Mouse (Mus musculus) liver, embryonic 13.5 days (tissue): ENCODE measurements around the gene Slc35b4. TPM values are rescaled to one million over a fixed set of nuclear protein-coding genes. Genes with fewer than 3 reads are reported as not detected.

Experiments used
- ATAC-seq: fragments of 200-750 bp; cut with Nextera tagmentation; 2 replicates; pipeline ENCODE4 v1.8.0; 2017; ENCODE audit warnings: low read depth, mild to moderate bottlenecking, moderate number of reproducible peaks, moderate library complexity
- DNase-seq: peaks from one replicate; pipeline ENCODE4 v3.0.0; 2022
- H3K27ac ChIP-seq: fragments of 300-500 bp; sonication (generic); 2 replicates; pipeline ENCODE4 v1.5.1; 2015; ENCODE audit warnings: moderate library complexity, mild to moderate bottlenecking, inconsistent platforms
- H3K27me3 ChIP-seq: fragments of 300-500 bp; sonication (generic); 2 replicates; pipeline ENCODE4 v1.6.1; 2015; ENCODE audit warnings: mild to moderate bottlenecking, inconsistent platforms
- H3K36me3 ChIP-seq: fragments of 300-500 bp; sonication (generic); 2 replicates; pipeline ENCODE4 v1.6.1; 2015; ENCODE audit warnings: mild to moderate bottlenecking, inconsistent platforms
- H3K4me1 ChIP-seq: fragments of 300-500 bp; sonication (generic); replicated peaks from 2 replicates; pipeline ENCODE4 v1.6.1; 2015; ENCODE audit warnings: inconsistent platforms
- H3K4me2 ChIP-seq: fragments of 300-500 bp; sonication (generic); 2 replicates; pipeline ENCODE4 v1.6.1; 2015; ENCODE audit warnings: inconsistent platforms, mild to moderate bottlenecking, moderate library complexity
- H3K4me3 ChIP-seq: fragments of 300-500 bp; sonication (generic); replicated peaks from 2 replicates; pipeline ENCODE4 v1.5.1; 2015; ENCODE audit warnings: mild to moderate bottlenecking, inconsistent platforms
- H3K9ac ChIP-seq: fragments of 300-500 bp; sonication (generic); 2 replicates; pipeline ENCODE4 v1.6.1; 2015; ENCODE audit warnings: mild to moderate bottlenecking, inconsistent platforms
- H3K9me3 ChIP-seq: fragments of 300-500 bp; sonication (generic); replicated peaks from 2 replicates; pipeline ENCODE4 v1.6.1; 2016; ENCODE audit warnings: inconsistent platforms
- WGBS: fragments of 180-500 bp; shearing (Covaris S2); methylation state at CpG from one replicate; pipeline ENCODE4 v1.1.7; 2015; ENCODE audit not compliant: insufficient replicate concordance; 5-methylcytosine and 5-hydroxymethylcytosine counted together
- polyA plus RNA-seq: library from polyadenylated mRNA; unstranded; fragments of >200 nt; fragmentation: Nextera tagmentation; extraction: Ambion mirVana; gene quantifications from 2 replicates; pipeline ENCODE4 v1.2.1, GENCODE M21; 2015

The Slc35b4 gene
- polyA plus RNA-seq, 1 experiment from 2014 or later, result 21.5 TPM

GRCm38 (mm10) chr6:34168834-34169233 lies 8.1 kb downstream of the Slc35b4 start:
- Histone ChIP-seq H3K4me2 (no peak overlapping the region), H3K9me3 (no peaks in the 10 kb centered on the region), H3K27me3 (no peaks in the 10 kb centered on the region), H3K9ac (no peak overlapping the region), H3K27ac (no peak overlapping the region), H3K4me3 (no peak overlapping the region), H3K36me3 (peaks cover 63% of the 10 kb centered on the region), H3K4me1 (no peaks in the 10 kb centered on the region)
- DNase-seq (no peak), ATAC-seq (no peak)
- WGBS, result 71% methylated on average over 3 of the region's 3 CpGs

GRCm38 (mm10) chr6:34163014-34163413 lies 13.9 kb downstream of the Slc35b4 start:
- DNase-seq (no peak), ATAC-seq (no peak)
- Histone ChIP-seq H3K4me2 (no peak overlapping the region), H3K27me3 (no peaks in the 10 kb centered on the region), H3K4me1 (peaks cover 14% of the 10 kb centered on the region), H3K36me3 (peaks cover 92% of the 10 kb centered on the region), H3K9me3 (no peaks in the 10 kb centered on the region), H3K4me3 (no peak overlapping the region), H3K27ac (no peak overlapping the region), H3K9ac (no peak overlapping the region)
- WGBS, result 82% methylated on average over 9 of the region's 9 CpGs

GRCm38 (mm10) chr6:34162607-34163006 lies 14.3 kb downstream of the Slc35b4 start:
- no peak overlapping the region for H3K4me3 ChIP-seq
- DNase-seq, result no peak
- no peak overlapping the region for H3K4me2 ChIP-seq
- H3K9me3 ChIP-seq, result no peaks in the 10 kb centered on the region
- peaks cover 93% of the 10 kb centered on the region for H3K36me3 ChIP-seq
- H3K27me3 ChIP-seq, result no peaks in the 10 kb centered on the region
- H3K4me1 ChIP-seq, result peaks cover 18% of the 10 kb centered on the region
- 74% methylated on average over 2 of the region's 2 CpGs for WGBS
- ATAC-seq, result no peak
- H3K27ac ChIP-seq, result no peak overlapping the region
- no peak overlapping the region for H3K9ac ChIP-seq

GRCm38 (mm10) chr6:34161511-34161910 lies 15.4 kb downstream of the Slc35b4 start:
- no peak overlapping the region for H3K4me2 ChIP-seq
- WGBS, result 77% methylated on average over 7 of the region's 7 CpGs
- no peak for DNase-seq
- no peak overlapping the region for H3K27ac ChIP-seq
- H3K9ac ChIP-seq, result no peak overlapping the region
- H3K4me1 ChIP-seq, result peaks cover 29% of the 10 kb centered on the region
- peaks cover 91% of the 10 kb centered on the region for H3K36me3 ChIP-seq
- no peak overlapping the region for H3K4me3 ChIP-seq
- H3K9me3 ChIP-seq, result no peaks in the 10 kb centered on the region
- ATAC-seq, result no peak
- no peaks in the 10 kb centered on the region for H3K27me3 ChIP-seq

GRCm38 (mm10) chr6:34160816-34161310 lies 16.0 kb downstream of the Slc35b4 start:
- peaks cover 84% of the 10 kb centered on the region for H3K36me3 ChIP-seq

GRCm38 (mm10) chr6:34159998-34160815 lies 16.7 kb downstream of the Slc35b4 start:
- peaks cover 42% of the 10 kb centered on the region for H3K4me1 ChIP-seq
- ATAC-seq, result no peak
- no peaks in the 10 kb centered on the region for H3K9me3 ChIP-seq
- no peak overlapping the region for H3K4me2 ChIP-seq
- DNase-seq, result no peak
- H3K27me3 ChIP-seq, result no peaks in the 10 kb centered on the region
- 65% methylated on average over 23 of the region's 23 CpGs for WGBS
- no peak overlapping the region; the same call in 1 of the 2 replicates for H3K27ac ChIP-seq
- no peak overlapping the region for H3K4me3 ChIP-seq
- H3K36me3 ChIP-seq, result peaks cover 78% of the 10 kb centered on the region
- H3K9ac ChIP-seq, result no peak overlapping the region

More at GRCm38 (mm10) chr6:34160816-34161310, 16.0 kb downstream of the Slc35b4 start:
- H3K27me3 ChIP-seq, result no peaks in the 10 kb centered on the region
- H3K9me3 ChIP-seq, result no peaks in the 10 kb centered on the region
- no peak overlapping the region for H3K4me2 ChIP-seq
- no peak overlapping the region for H3K27ac ChIP-seq
- WGBS, result 89% methylated on average over 7 of the region's 7 CpGs
- H3K4me3 ChIP-seq, result no peak overlapping the region
- ATAC-seq (no peak), DNase-seq (no peak)
- peaks cover 36% of the 10 kb centered on the region for H3K4me1 ChIP-seq
- H3K9ac ChIP-seq, result no peak overlapping the region

GRCm38 (mm10) chr6:34156841-34157748 lies 19.8 kb downstream of the Slc35b4 start:
- 37% methylated on average over 14 of the region's 14 CpGs for WGBS
- DNase-seq, result peak; percentile 80

GRCm38 (mm10) chr6:34156057-34156456 lies 20.9 kb downstream of the Slc35b4 start:
- Histone ChIP-seq H3K27ac (peak overlapping the region; percentile 92), H3K9ac (peak overlapping the region; percentile 63), H3K9me3 (no peaks in the 10 kb centered on the region), H3K36me3 (peaks cover 43% of the 10 kb centered on the region), H3K4me3 (no peak overlapping the region), H3K4me1 (peaks cover 70% of the 10 kb centered on the region), H3K27me3 (no peaks in the 10 kb centered on the region), H3K4me2 (peak overlapping the region; percentile 63)
- ATAC-seq (no peak), DNase-seq (no peak)
- 13% methylated on average over 5 of the region's 5 CpGs for WGBS

More at GRCm38 (mm10) chr6:34156841-34157748, 19.8 kb downstream of the Slc35b4 start:
- Histone ChIP-seq H3K9me3 (no peaks in the 10 kb centered on the region), H3K27ac (peak overlapping the region; percentile 92), H3K27me3 (no peaks in the 10 kb centered on the region), H3K9ac (peak overlapping the region; percentile 63), H3K4me1 (peaks cover 70% of the 10 kb centered on the region), H3K4me3 (peak overlapping the region; percentile 8; the same call in 1 of the 2 replicates), H3K36me3 (peaks cover 52% of the 10 kb centered on the region), H3K4me2 (peak overlapping the region; percentile 63)
- peak; percentile 94 for ATAC-seq

GRCm38 (mm10) chr6:34155137-34155804 lies 21.6 kb downstream of the Slc35b4 start:
- DNase-seq (no peak), ATAC-seq (peak; percentile 68)
- 30% methylated on average over 15 of the region's 15 CpGs for WGBS
- peak overlapping the region; percentile 63 for H3K9ac ChIP-seq
- peak overlapping the region; percentile 92 for H3K27ac ChIP-seq
- H3K27me3 ChIP-seq, result no peaks in the 10 kb centered on the region
- peak overlapping the region; percentile 63 for H3K4me2 ChIP-seq
- H3K9me3 ChIP-seq, result no peaks in the 10 kb centered on the region
- peaks cover 35% of the 10 kb centered on the region for H3K36me3 ChIP-seq
- H3K4me1 ChIP-seq, result peaks cover 67% of the 10 kb centered on the region
- H3K4me3 ChIP-seq, result 0 out of 2 replicates have a peak overlapping the region, but pooled peaks have one; percentile 16

- no peak overlapping the region for H3K4me3 ChIP-seq
- H3K9ac ChIP-seq, result no peak overlapping the region
- WGBS, result 62% methylated on average over 3 of the region's 3 CpGs
- peaks cover 63% of the 10 kb centered on the region for H3K4me1 ChIP-seq
- H3K4me2 ChIP-seq, result no peak overlapping the region
- ATAC-seq (no peak), DNase-seq (no peak)
- no peaks in the 10 kb centered on the region for H3K9me3 ChIP-seq
- H3K27me3 ChIP-seq, result no peaks in the 10 kb centered on the region
- H3K36me3 ChIP-seq, result peaks cover 25% of the 10 kb centered on the region
- H3K27ac ChIP-seq, result peak overlapping the region; percentile 65
These were observed 22.7 kb downstream of the Slc35b4 start for GRCm38 (mm10) chr6:34154202-34154601.
